Mouse (Mus musculus) gastrocnemius, adult 2 months (tissue): Measurements from ENCODE around the gene Arpc4. TPM values are rescaled to one million over a fixed set of nuclear protein-coding genes. Genes with fewer than 3 reads are reported as not detected.

Experiments
- DNase-seq: peaks from one replicate; pipeline ENCODE4 v3.0.0; 2022
- H3K27ac ChIP-seq: fragments of 200-600 bp; 2 replicates; pipeline ENCODE4 v1.8.1; 2022; ENCODE audit warnings: mild to moderate bottlenecking
- H3K4me3 ChIP-seq: fragments of 200-600 bp; 2 replicates; pipeline ENCODE4 v1.8.1; 2022; ENCODE audit warnings: mild to moderate bottlenecking, moderate library complexity
- CTCF ChIP-seq: fragments of 200-600 bp; IDR thresholded peaks from 2 replicates; pipeline ENCODE4 v1.8.1; 2022; ENCODE audit warnings: antibody characterized with exemption, mild to moderate bottlenecking, moderate library complexity
- intact Hi-C: fragments of 180-260 bp; cut with DNase I; formaldehyde crosslinking; loops from one replicate; pipeline ENCODE4 v1.15.1; 2025
- total RNA-seq, 2 experiments: library from RNA; stranded (reverse); gene quantifications; 2 replicates each; pipeline ENCODE4 v1.2.3; 2021

Gene Arpc4
- total RNA-seq, 2 experiments from 2014 or later = 47.4 to 53.4 TPM

DNA sequence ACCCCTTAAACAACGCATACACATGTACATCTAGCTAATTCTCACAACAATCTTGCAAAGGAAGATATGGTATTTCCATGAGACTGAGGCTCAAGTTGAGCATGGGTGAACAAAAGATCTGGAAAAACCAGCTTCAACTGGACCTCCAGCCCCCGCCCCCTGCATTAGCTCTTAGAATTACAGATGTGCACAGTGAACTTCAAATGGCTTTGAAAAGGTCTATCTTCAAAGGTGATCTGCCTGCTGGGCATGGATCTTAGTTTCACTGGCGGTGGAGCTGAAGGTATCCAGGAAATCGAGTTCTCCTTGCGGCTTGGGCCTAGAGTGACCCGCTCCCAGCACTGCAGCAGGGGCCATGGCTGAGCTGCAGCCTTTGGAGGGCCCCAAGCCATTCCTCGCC lies 9.8 kb upstream of the Arpc4 start:
- H3K27ac ChIP-seq = no peak overlapping the region
- no peak for TF ChIP-seq CTCF
- intact Hi-C loops = no loop called here
- no peak for DNase-seq
- no peak overlapping the region for H3K4me3 ChIP-seq

DNA sequence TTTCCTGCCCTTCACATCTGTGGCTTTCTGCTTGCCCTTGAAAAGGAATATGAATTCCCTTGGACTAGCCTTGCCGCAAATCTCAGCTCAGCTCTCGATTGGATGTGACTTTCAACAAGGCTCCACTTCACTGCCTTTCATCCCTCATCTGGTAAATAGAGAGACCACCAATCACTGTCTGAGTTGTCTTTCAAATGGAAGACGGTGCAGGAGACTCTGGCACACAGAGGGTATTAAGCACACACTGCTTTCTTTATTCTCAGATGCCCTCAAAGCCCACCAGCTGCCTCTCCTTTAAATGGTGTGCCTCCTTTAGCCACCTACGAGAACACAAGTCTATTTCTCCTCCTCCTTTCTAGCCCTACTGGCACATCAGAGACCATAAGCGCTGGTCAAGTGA lies 9.3 kb upstream of the Arpc4 start:
- TF ChIP-seq CTCF = no peak
- DNase-seq = no peak
- Histone ChIP-seq H3K4me3 (no peak overlapping the region), H3K27ac (no peak overlapping the region)
- intact Hi-C loops = no loop called here

DNA sequence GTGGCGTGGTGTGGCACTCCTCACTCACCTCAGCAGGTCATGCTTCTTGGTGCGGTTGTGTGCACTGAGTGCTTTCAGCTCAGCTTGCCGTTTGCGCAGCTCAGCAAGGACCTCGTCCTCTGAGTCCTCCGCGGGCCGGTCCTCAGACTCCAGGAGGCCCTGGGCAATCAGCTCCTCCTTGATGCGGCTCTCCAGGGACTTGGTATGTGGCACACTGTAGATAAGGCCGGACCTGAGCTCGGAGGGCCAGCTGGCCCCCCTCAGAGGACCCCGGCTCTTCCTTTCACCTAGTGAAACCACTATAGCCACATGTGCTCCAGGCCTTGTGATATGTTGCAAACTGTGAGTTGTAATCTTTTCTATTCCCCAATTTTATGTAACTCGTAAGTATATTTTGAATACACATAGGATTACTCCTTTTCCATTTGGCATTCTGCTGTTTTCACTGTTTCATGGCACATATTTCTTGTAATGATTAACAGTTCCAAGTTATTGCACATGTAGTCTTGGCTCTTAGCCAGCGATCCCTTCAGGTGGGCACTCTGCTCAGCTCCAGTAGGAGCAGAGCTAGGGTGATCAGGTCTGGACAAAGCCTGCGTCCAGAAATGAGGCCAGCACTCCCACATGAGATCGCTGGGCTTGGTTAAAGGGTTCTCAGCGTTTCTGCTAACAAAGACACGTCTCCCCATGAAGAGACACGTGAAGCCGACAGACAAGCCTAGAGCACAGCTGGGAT lies 7.6 kb upstream of the Arpc4 start:
- DNase-seq = no peak
- intact Hi-C loops = no loop called here
- H3K4me3 ChIP-seq = no peak overlapping the region
- no peak overlapping the region for H3K27ac ChIP-seq
- TF ChIP-seq CTCF = no peak

DNA sequence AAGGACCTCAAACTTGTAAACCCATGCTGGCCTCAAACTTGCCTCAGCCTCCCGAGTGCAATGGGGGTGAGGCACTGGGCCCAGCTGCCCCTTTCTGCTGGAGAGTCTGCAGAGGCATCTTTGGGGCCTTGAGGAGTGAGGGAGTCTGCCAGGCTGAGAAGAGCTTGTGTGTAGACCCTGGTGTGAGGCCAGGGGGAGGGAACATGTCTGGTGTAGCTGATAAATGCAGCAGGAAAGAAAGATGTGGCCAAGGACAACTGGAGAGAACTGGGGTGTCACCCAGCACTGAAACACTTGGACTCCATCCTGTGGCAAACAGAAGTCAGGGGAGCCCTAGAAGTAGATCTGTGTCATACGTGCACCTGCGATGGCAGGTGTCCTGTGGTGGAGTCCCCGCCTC lies 4.4 kb upstream of the Arpc4 start:
- no peak for TF ChIP-seq CTCF
- intact Hi-C loops = no loop called here
- no peak overlapping the region for H3K27ac ChIP-seq
- DNase-seq = no peak
- H3K4me3 ChIP-seq = no peak overlapping the region

DNA sequence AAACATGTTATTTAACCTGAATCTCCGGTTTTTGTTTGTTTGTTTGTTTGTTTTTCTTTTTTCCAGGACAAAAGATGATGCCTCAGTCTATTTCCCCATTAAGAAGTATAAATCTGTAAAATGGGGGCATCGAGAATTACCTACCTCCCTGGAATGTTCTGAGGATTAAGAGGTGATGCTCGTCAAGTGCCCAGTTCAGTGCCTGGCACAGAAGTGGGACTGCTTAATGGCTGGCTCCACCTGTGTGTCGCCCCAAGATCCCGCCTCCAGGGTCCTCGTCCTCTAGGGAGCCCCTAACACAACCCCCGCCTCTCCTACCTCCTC lies 781 bp upstream of the Arpc4 start:
- DNase-seq = no peak
- peak overlapping the region; percentile 72 for H3K4me3 ChIP-seq
- H3K27ac ChIP-seq = peak overlapping the region; percentile 99
- TF ChIP-seq CTCF = no peak
- intact Hi-C loops = loop anchor here (2.0 kb wide), 2 partner anchors 34 to 48 kb away; partner anchors contain the start of gene Camk1

DNA sequence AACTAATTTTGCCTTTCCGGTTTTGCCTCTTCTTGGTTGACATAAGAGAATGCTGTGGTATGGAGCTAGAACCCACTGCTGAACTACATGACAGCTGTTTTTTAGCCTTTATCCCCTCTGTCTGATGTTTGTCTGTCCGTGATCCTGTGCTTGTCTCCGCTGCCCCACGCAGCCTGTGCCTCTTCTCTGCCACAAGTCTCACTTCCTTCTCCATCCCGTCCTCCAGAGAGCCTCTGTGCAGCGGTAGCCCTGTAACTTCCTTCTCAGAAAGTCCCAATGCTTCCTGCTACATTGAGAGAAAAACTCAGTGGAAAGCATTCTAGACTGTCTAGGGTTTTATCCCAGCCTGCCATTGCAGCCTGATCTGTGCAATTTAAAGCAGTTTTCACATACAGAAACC lies 1.3 kb downstream of the Arpc4 start:
- Histone ChIP-seq H3K27ac (peak overlapping the region; percentile 99; the same call in 1 of the 2 replicates), H3K4me3 (peak overlapping the region; percentile 72)
- DNase-seq = no peak
- TF ChIP-seq CTCF = no peak
- intact Hi-C loops = no loop called here

DNA sequence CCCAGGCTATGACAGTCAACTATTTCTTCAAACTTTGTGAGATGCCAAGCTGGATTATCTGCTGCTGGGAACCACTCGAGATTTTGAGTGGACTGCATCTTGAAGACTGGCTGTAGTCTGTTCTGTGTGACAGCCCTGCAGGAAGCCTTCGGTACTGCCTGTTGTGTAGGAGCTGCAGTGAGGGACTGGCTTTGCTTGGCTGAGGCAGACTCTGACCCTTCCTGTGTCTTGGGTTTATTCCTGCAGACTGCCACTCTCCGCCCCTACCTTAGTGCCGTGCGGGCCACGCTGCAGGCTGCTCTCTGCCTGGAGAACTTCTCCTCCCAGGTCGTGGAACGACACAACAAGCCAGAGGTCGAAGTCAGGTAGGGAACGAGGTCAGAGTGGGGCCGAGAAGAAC lies 2.6 kb downstream of the Arpc4 start:
- no peak for TF ChIP-seq CTCF
- H3K27ac ChIP-seq = no peak overlapping the region
- no peak for DNase-seq
- intact Hi-C loops = no loop called here
- H3K4me3 ChIP-seq = no peak overlapping the region

DNA sequence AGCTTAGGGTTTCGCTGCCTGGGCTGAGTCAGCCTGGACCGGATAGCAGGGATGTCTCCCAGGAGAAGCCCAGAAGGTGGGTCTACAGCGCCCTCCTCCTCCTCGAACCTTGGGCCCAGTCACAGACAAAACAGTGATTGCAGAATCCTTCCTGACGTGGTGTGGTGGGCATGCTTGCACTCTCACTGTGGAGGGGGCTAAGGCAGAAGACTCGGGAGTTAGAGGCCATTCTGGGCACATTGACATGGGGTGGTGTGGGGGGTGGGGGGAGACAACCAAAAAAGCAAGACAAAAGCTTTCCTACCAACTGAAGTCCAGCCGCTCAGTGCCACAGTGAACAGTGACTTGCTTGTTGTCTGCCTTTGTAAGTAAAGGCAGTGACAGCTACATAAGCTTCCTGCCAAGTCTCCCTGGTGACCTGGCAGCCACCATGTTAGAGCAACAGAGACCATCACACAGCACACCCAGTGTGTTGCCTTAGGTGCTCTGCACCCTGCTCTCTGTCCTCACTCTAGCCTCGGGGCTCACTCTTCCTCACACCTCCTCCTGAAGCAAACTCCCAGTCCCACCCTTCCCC lies 6.5 kb downstream of the Arpc4 start:
- Histone ChIP-seq H3K27ac (no peak overlapping the region), H3K4me3 (no peak overlapping the region)
- no peak for TF ChIP-seq CTCF
- intact Hi-C loops = no loop called here
- DNase-seq = no peak

DNA sequence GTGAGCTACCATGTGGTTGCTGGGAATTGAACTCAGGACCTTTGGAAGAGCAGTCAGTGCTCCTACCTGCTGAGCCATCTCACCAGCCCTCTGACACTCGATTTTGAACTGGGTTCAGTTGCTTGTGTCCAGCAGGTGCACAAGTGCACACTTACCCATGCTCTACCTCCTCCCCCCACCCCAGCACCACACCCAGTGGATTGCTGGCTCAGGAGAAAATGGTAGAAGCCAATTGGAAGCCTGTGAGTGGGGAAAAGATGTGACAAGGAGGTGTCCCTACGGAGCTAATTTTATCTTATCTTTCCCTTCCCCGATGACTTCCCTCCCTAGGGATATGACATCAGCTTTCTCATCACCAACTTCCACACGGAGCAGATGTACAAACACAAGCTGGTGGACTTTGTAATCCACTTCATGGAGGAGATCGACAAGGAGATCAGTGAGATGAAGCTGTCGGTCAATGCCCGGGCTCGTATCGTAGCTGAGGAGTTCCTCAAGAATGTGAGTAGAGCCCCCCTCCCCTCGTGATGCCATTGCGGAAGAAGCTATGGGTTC lies 7.3 kb downstream of the Arpc4 start:
- DNase-seq = no peak
- intact Hi-C loops = no loop called here
- Histone ChIP-seq H3K4me3 (no peak overlapping the region), H3K27ac (no peak overlapping the region)
- no peak for TF ChIP-seq CTCF

DNA sequence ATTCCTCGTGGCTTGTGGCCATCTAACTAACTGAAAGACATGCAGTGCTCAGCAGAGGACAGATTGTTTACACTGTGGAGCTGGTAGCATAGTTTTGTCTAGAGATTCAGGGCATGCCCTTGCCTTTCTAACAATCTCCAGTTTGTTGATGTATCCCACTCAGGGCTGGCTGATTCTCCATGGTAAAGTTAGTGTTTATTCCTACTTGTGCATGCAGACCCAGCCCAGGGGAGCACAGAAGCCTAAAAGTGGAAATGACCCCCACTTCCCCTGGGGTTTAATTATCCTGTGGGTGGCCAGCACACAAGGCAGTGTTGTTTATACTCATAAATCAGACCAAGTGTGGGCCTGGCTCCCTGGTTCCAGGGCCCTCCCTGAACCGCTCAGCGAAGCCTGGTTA lies 8.1 kb downstream of the Arpc4 start:
- no peak for TF ChIP-seq CTCF
- DNase-seq = no peak
- Histone ChIP-seq H3K4me3 (no peak overlapping the region), H3K27ac (no peak overlapping the region)
- intact Hi-C loops = no loop called here

DNA sequence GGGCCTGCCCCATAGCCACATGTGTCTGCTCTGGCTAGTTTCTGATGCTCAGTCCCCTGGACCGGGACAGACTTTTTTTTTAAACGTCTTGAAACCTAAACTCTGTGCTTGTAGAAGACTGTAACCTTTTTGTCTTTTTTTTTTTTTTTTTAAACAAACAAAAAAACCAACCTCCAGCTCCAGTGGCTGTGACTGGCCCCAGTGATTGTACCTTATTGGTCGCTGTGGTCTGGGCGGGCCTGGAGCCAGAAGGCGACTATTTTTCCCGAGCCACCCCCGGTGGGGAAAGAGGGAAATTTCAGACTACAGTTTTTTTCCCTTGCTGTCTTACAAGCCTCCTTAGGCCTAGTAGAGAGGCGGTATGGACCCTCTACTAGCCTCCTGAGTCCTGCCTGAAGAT lies 11.0 kb downstream of the Arpc4 start, which contains the start of gene Ttll3:
Gene Ttll3, plus strand, starts transcription at position 301 of the 400 bp plus-strand sequence.
- no peak within 1 kb of the TSS for H3K27ac ChIP-seq
- no peak within 1 kb of the TSS for H3K4me3 ChIP-seq
- DNase-seq = no peak
- intact Hi-C loops = no loop called here
- no peak for TF ChIP-seq CTCF

DNA sequence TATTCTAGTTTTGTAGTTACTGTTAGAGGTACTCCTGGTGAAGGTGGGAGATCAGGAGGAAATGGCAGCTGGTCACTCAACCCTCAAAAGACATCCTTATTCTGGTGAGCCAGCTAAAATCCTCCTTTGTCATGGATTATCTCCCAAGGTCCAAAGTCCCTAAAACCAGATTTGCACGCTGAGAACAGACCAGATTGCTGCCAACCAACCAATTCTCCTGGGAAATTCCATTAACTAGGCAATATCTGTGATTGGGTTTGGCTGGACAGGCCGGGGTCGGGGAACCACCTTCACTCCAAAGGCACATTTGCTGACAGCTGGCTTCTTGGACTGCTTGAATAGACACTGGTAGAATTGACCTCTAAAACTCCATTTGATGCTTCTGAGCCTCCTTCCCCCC lies 12.8 kb downstream of the Arpc4 start:
- DNase-seq = no peak
- Histone ChIP-seq H3K27ac (no peak overlapping the region), H3K4me3 (no peak overlapping the region)
- intact Hi-C loops = no loop called here
- TF ChIP-seq CTCF = no peak

DNA sequence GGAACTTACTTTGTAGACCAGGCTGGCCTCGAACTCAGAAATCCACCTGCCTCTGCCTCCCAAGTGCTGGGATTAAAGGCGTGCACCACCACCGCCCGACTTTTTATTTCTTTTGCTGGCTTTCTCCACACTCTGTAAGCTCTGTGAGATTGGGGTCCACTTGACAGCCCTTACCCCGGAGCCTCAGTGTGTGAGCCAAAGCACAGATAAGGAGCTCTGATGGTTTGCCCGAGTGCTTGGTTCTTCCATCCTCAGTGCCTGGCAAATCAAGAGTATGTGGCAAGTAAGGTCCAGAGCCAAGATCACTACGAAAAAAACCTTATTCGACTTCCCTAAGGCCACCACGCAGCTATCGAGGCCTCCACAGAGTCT lies 14.1 kb downstream of the Arpc4 start:
- no peak for TF ChIP-seq CTCF
- Histone ChIP-seq H3K4me3 (peak overlapping the region; percentile 75), H3K27ac (peak overlapping the region; percentile 64)
- no peak for DNase-seq
- intact Hi-C loops = no loop called here
